Mouse (Mus musculus): ENCODE measurements around the gene Hoxa10. TPM values are rescaled to one million over a fixed set of nuclear protein-coding genes. Genes with fewer than 3 reads are reported as not detected.

Gene Hoxa10
- polyA plus RNA-seq, 1 experiment from 2014 or later, result 0.14 TPM

DNA sequence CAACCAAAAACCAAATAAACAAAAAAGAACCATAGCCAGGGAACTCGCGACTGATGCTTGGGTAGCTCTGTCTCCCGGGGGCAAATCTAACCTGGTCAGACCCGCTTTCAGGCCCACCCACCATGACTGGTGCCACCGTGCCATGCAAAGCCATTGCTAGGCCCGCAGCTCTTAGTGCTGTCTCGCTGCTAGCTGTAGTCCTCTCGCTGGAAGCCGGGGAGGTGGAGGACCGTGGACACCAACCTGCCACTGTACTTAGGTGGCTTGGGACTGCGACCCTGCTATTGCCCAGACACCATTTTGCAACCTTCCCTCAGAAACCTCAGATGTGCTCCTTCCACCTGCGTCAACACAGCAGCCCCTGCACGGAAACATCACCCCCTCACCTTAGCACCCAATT, 28.7 kb downstream of the Hoxa10 start:
- Histone ChIP-seq H3K9ac (no peak overlapping the region), H3K4me3 (replicated peaks) (peak overlapping the region; percentile 36), H3K27ac (no peak overlapping the region), H3K4me1 (replicated peaks) (peaks cover 7% of the 10 kb centered on the region), H3K9me3 (replicated peaks) (no peaks in the 10 kb centered on the region), H3K36me3 (no peaks in the 10 kb centered on the region), H3K4me2 (peak overlapping the region; percentile 48), H3K27me3 (peaks cover 100% of the 10 kb centered on the region)
- WGBS (ENCODE audit: insufficient replicate concordance), result 4% methylated on average over 13 of the region's 13 CpGs
- DNase-seq (no peak), ATAC-seq (ENCODE audit: low read depth) (no peak)

DNA sequence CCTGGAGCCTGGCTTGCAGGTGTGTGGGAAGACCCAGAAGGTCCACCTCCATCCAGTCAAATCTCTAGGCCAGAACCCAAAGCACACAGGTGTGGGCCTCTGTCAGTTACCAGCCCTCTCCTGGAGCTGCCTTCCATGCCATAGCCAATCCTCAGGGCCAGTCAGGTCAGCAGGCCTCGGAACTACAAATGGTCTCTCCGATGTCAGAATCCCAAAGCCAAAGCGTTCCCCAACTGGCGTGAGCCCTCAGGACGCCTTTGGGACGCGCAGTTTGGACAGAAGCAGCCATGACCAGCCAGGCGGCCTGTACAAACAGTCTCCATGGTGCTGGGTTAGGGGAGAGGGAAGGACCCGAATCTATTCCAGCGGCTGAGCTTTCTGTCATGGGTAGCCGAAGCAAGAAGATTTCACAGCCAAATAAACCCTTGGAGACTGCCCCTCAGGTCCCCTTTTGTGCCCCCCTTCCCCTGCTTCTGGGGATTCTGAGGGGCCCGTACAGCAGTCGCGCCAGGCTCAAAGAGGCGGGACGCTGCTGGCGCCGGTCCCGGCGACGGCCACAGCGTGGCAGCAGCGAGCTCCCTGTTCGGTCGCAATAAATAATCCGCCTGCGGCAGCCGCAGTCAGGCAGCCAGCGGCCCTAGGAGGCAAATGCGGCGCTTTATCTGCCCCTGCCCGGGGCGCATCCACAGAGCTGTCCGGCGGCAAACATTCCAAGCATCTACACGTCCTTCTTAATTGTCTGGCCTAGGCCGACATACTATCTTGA, 29.3 kb downstream of the Hoxa10 start:
- H3K27ac ChIP-seq, result no peak overlapping the region
- H3K4me3 ChIP-seq (replicated peaks), result peak overlapping the region; percentile 36; the same call in 1 of the 2 replicates
- ATAC-seq (ENCODE audit: low read depth) (no peak), DNase-seq (peak; percentile 28)
- peaks cover 100% of the 10 kb centered on the region for H3K27me3 ChIP-seq
- H3K9me3 ChIP-seq (replicated peaks), result no peaks in the 10 kb centered on the region
- no peak overlapping the region for H3K9ac ChIP-seq
- WGBS (ENCODE audit: insufficient replicate concordance), result 2% methylated on average over 37 of the region's 37 CpGs
- H3K36me3 ChIP-seq, result no peaks in the 10 kb centered on the region
- H3K4me2 ChIP-seq, result peak overlapping the region; percentile 48
- peaks cover 5% of the 10 kb centered on the region; the same call in 1 of the 2 replicates for H3K4me1 ChIP-seq (replicated peaks)

DNA sequence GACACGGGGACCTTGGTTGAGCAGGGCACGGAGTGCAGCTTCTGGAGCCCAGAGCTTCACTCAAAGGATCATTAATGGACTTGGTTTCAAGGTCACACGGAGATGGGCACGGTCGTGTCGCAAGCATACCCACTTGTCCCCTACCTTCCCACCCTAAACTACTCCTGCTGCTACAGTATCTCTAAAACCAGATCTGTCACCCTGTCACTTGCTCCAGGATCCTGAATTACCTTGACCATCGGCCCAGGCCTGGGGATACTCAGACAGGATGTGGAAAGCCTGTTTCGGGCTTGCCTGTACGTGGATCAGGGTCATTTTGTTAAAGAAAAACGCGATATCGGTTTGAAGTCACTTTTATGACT, 31.0 kb downstream of the Hoxa10 start:
- Histone ChIP-seq H3K9ac (no peak overlapping the region), H3K4me1 (replicated peaks) (peaks cover 5% of the 10 kb centered on the region; the same call in 1 of the 2 replicates)
- no peak for DNase-seq

DNA sequence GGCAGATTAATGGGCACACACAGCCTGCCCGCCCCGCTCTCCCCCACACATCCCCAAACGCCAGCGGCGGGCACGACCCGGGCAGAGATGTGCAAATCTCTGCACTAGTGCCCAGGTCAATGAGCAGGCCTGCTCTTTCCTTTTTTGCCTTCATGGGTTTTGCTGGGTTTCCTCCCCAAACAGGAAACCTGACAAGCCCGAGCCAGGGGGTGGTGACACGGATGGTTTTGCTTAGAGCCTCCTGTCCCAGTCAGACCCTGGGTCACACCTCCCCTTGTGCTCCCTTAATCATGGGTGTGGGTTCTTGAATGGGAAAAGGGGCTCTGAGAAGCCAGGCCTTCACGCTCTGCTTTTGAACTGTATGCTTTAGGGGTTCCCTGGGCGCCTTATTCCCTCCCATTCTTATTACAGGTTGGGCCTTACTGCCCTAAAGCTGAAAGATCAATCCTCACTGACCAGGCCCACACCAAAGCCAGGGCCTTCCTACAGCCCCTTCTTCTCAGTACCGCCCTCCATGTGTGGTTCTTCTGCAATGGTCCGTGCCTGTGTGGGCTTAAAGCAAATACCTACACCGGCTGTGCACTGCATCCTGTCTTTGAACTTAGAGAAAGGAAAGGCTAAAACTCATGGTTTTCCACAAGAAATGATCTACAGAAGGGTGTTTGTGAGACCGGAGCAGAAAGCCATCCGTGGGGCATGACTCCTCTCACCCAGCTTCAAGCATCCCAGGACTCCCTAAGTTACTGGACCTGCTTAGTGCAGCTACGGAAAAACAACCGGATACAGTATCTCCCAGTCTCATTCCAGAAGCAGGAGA, 31.6 kb downstream of the Hoxa10 start:
- Histone ChIP-seq H3K9ac (no peak overlapping the region), H3K4me1 (replicated peaks) (peaks cover 10% of the 10 kb centered on the region; the same call in 1 of the 2 replicates), H3K27me3 (peaks cover 100% of the 10 kb centered on the region), H3K4me2 (peak overlapping the region; percentile 29), H3K4me3 (replicated peaks) (peak overlapping the region; percentile 18; the same call in 1 of the 2 replicates), H3K27ac (no peak overlapping the region), H3K9me3 (replicated peaks) (no peaks in the 10 kb centered on the region), H3K36me3 (no peaks in the 10 kb centered on the region)
- 5% methylated on average over 18 of the region's 18 CpGs for WGBS (ENCODE audit: insufficient replicate concordance)
- ATAC-seq (ENCODE audit: low read depth) (no peak), DNase-seq (no peak)

More for the DNA sequence above, 31.0 kb downstream of the Hoxa10 start:
- ATAC-seq (ENCODE audit: low read depth), result no peak
- no peaks in the 10 kb centered on the region for H3K36me3 ChIP-seq
- no peak overlapping the region for H3K4me2 ChIP-seq
- H3K27me3 ChIP-seq, result peaks cover 100% of the 10 kb centered on the region
- 12% methylated on average over 12 of the region's 12 CpGs for WGBS (ENCODE audit: insufficient replicate concordance)
- no peak overlapping the region for H3K4me3 ChIP-seq (replicated peaks)
- H3K27ac ChIP-seq, result no peak overlapping the region
- H3K9me3 ChIP-seq (replicated peaks), result no peaks in the 10 kb centered on the region

DNA sequence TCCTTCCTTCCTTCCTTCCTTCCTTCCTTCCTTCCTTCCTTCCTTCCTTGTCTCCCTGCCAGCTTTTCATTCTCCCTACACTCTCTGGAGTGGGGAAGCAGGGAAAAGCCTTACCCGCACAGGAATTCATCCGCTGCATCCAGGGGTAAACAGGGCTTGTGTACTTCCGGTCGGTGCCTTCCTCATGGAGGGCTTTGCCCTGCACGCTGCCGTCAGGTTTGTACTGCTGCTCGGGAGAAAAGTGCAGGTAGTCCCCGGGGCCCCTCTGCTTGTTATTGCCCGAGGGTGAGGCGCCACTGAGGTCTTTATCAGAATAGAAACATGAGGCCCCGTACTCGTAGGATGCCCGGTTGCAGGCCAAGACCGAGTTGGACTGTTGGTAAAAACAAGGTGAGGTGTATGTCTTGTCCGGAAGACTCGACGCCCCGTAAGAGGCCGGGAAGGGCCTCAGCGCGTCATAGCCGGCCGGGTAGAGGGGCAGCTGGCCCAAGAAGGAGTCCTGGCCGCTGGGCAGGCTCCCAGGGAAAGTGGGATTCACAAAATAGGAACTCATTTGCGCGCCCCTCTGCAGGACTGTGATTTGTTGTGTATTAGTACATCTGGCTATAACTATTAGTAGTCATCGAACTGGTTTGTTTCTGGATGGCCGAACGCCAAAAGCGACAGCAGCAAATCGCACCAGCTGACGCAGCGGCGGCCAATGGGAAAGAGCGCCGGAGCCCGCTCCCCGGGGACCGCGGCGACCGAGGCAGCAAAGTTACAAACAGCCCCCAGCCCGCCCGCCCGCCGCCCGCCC, 32.4 kb downstream of the Hoxa10 start, which contains the start of gene Hoxa6:
Gene Hoxa6, minus strand, starts transcription at position 651 of the 796 bp plus-strand sequence.
- Histone ChIP-seq H3K4me1 (replicated peaks) (peaks cover 12% of the 10 kb centered on the region; the same call in 1 of the 2 replicates), H3K9ac (no peak within 1 kb of the TSS), H3K4me2 (peak within 1 kb of the TSS; percentile 29), H3K36me3 (no peaks in the 10 kb centered on the region), H3K4me3 (replicated peaks) (peak within 1 kb of the TSS; percentile 18; the same call in 1 of the 2 replicates), H3K9me3 (replicated peaks) (no peaks in the 10 kb centered on the region), H3K27ac (no peak within 1 kb of the TSS), H3K27me3 (peaks cover 100% of the 10 kb centered on the region)
- WGBS (ENCODE audit: insufficient replicate concordance), result 6% methylated on average over 43 of the region's 47 CpGs
- ATAC-seq (ENCODE audit: low read depth), result no peak
- DNase-seq, result no peak

DNA sequence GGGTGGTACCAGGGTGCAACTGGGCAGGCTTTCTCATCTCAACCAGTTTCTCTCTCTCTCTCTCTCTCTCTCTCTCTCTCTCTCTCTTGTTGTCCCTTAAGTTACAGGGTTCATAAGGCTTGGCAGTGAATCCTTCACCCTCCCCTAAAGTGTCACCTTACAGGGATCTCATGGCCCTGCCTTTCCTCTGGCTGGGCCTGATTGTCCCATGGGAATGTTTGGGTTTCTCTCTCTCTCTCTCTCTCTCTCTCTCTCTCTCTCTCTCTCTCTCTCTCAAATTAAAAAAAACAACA, 33.0 kb downstream of the Hoxa10 start:
- no peak for DNase-seq
- H3K4me1 ChIP-seq (replicated peaks), result peaks cover 12% of the 10 kb centered on the region; the same call in 1 of the 2 replicates
- ATAC-seq (ENCODE audit: low read depth), result no peak
- H3K4me3 ChIP-seq (replicated peaks), result no peak overlapping the region
- peaks cover 100% of the 10 kb centered on the region for H3K27me3 ChIP-seq
- no peak overlapping the region for H3K4me2 ChIP-seq
- H3K36me3 ChIP-seq, result no peaks in the 10 kb centered on the region
- no peak overlapping the region for H3K27ac ChIP-seq
- H3K9me3 ChIP-seq (replicated peaks), result no peaks in the 10 kb centered on the region
- no peak overlapping the region for H3K9ac ChIP-seq

DNA sequence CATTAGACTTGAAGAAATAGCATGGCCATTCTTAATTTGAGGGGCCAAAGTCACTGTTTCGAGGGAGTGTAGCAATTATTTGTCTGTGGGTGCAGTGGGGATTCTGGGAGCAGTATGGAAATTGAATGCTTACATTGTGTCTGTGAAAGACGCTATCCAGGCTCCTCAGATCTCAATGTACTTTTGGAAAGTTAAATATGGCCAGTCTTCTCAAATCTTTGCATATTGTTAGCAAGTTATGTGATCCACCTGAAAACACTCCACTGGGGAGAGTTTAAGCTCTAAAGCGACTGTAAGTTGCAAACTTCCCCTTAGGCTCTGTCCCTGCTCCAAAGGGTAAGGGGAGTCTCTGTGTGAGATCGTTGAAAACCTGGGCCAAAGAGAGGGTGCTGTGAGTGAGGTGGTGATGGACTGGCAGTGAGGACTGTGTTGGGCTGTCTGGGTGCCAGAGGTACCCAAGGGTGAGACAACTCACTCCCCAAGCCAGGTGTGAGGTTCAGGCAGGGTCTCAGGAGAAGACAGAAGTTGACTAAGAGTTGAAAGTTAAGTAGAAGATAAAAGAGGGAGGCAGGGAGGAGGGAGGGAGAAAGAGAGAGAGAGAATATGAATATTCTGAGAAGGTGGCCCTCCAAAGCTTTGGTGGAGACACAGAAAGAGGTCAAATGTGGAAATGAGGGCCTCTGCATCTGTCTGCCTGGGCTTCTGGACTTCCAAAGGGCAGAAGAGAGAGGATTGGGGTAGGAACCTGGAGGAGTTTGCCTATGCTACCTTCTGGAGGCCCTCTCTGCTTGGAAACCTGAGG, 33.6 kb downstream of the Hoxa10 start:
- DNase-seq (no peak), ATAC-seq (ENCODE audit: low read depth) (no peak)
- Histone ChIP-seq H3K9ac (no peak overlapping the region), H3K4me2 (no peak overlapping the region), H3K4me1 (replicated peaks) (peaks cover 11% of the 10 kb centered on the region; the same call in 1 of the 2 replicates), H3K27me3 (peaks cover 100% of the 10 kb centered on the region), H3K36me3 (no peaks in the 10 kb centered on the region), H3K27ac (no peak overlapping the region), H3K4me3 (replicated peaks) (no peak overlapping the region), H3K9me3 (replicated peaks) (no peaks in the 10 kb centered on the region)
- WGBS (ENCODE audit: insufficient replicate concordance), result 18% methylated on average over 4 of the region's 4 CpGs

DNA sequence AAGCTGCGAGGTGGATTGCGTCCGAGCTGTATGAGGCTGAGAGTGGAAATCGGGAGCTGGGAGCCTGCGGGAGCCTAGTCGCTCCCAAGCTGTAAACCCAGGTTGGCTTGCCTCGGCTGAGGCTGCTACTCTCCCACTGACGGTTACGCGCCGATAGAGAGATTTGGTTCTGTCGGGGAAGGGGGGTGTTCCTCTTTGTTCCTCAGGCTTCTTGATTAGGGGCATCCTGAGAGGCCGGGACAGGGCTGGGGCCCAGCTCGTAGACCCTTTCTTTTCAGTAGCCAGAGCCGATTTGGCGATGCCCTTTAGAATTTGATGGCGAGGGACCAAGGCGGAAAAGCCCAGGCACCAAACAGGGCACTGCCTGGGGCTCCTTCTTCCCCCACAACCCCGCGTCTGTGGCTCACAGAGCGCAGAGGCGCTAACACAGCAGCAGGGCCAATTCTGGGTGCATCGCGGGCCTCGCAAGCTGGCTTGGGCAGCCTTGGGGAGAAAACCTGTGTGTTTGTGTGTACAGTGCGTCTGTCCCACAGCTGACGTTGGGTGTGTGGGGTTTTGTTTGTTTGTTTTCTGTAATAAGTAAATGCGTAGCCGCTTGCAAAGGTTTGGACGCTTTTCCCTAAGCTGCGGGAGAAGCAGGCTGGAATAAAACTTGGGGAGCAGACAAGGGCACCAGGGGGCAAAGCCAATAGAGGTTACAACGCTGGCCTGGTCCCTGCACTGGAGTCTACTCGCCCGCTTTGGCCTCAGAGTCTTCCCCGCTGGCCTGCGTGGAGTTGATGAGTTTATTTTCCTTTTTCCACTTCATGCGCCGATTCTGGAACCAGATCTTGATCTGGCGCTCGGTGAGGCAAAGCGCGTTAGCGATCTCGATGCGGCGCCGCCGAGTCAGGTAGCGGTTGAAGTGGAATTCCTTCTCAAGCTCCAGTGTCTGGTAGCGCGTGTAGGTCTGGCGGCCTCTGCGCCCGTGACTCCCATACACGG, 34.7 kb downstream of the Hoxa10 start:
- peaks cover 8% of the 10 kb centered on the region; the same call in 1 of the 2 replicates for H3K4me1 ChIP-seq (replicated peaks)
- H3K27ac ChIP-seq, result no peak overlapping the region
- 10% methylated on average over 55 of the region's 55 CpGs for WGBS (ENCODE audit: insufficient replicate concordance)
- H3K27me3 ChIP-seq, result peaks cover 100% of the 10 kb centered on the region
- no peaks in the 10 kb centered on the region for H3K9me3 ChIP-seq (replicated peaks)
- H3K4me3 ChIP-seq (replicated peaks), result no peak overlapping the region
- H3K9ac ChIP-seq, result no peak overlapping the region
- no peaks in the 10 kb centered on the region for H3K36me3 ChIP-seq
- no peak for ATAC-seq (ENCODE audit: low read depth)
- H3K4me2 ChIP-seq, result no peak overlapping the region
- no peak for DNase-seq

DNA sequence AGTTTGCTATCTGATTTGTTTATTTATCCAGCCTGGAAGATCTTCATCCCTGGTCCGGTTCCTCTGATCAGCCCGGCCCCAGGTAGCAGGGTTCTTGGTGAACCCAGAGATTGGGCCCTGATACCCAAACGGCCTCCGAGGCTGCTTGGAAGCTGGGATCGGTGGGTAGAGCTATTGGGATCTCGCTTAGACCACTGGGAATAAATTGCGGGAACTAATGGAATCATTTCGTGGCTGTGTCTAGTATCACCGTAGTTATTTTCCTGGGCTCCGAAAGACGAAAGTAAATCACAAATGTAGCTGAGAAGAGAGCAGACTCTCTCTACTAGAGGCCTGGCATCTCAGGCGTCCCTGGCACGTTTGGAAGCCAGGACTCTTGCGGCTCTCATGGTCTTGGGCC, 35.4 kb downstream of the Hoxa10 start:
- no peak overlapping the region for H3K27ac ChIP-seq
- H3K9ac ChIP-seq, result no peak overlapping the region
- peaks cover 8% of the 10 kb centered on the region; the same call in 1 of the 2 replicates for H3K4me1 ChIP-seq (replicated peaks)
- peaks cover 100% of the 10 kb centered on the region for H3K27me3 ChIP-seq
- WGBS (ENCODE audit: insufficient replicate concordance), result 11% methylated on average over 14 of the region's 14 CpGs
- no peak overlapping the region for H3K4me3 ChIP-seq (replicated peaks)
- DNase-seq, result no peak
- H3K4me2 ChIP-seq, result no peak overlapping the region
- H3K36me3 ChIP-seq, result no peaks in the 10 kb centered on the region
- ATAC-seq (ENCODE audit: low read depth), result no peak
- H3K9me3 ChIP-seq (replicated peaks), result no peaks in the 10 kb centered on the region

All from liver, embryonic 13.5 days (tissue).